Mouse (Mus musculus) E14TG2a.4 (cell line): Measurements from ENCODE around the gene Mxd4.

Source experiments
- CTCF ChIP-seq: conservative IDR thresholded peaks from 2 replicates; pipeline ENCODE4 v1.5.1; 2014; ENCODE audit warnings: low read length
- NANOG ChIP-seq: IDR thresholded peaks from 2 replicates; pipeline ENCODE4 v1.6.1; 2014; ENCODE audit warnings: borderline replicate concordance, low read length, mixed read lengths

DNA sequence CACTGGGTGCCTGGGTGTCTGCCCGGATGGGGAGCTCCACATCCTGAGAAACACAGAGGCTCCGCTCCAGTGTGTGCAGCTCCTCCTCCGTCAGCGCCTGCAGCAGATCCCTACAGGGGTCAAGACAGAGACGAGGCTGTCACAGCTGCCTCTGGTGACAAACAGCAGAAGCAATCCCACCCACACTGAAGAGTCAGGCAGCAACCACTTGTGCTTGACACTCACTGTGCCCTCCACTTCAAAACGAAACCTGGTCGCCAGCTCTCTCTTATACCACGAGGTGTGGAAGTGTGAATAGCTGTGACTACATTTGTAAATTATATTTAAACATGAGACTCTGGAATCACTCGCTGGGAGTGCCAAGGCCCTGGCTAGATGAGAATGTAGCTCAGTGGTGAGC lies 30.2 kb upstream of the Mxd4 start:
- TF ChIP-seq CTCF = no peak
- no peak for TF ChIP-seq NANOG
